ENCODE assay signal across 9 mouse cellular contexts in the genomic region with DNA sequence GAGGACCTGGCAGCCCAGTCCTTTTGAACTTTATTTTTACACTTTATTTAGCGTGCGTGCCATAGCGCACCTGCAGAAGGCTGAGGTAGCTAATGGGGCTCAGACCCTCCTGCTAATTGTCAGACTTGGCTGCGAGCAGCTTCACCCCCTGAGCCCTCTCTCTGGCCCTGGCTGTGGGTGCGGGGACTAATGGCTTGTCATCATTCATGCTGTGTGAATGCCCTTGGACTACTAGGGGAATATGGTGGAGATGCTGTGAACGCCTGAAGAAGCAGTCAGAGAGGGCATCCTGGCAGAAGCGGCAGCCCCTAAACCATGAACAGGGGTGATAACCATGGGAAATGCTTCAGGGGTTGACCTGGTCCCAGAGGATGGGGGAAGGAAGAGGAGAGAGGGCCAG.
DNase-seq lines count a peak whose midpoint lies in the region; ATAC-seq lines count a peak whose summit lies in the region.
"Had no signal": no experiment of that assay in that cellular context is flagged by ENCODE, and none has a peak within 500 bp of the region (broad histone marks: within the 10 kb centered on the region; RNA-seq: fewer than 3 reads in every experiment).

No protein-coding gene starts in this region.

- no peak overlapping the region for H3K27ac ChIP-seq in heart, embryonic 11.5 days (ENCODE audit: low read depth, low read length)
- H3K27ac ChIP-seq in liver, embryonic 12.5 days = 0 out of 2 replicates have a peak overlapping the region, but pooled peaks have one; percentile 25
- H3K27ac ChIP-seq in liver, embryonic 11.5 days (ENCODE audit: low read depth, low read length) = no peak overlapping the region
- H3K27ac ChIP-seq in embryonic facial prominence, embryonic 13.5 days = 0 out of 2 replicates have a peak overlapping the region, but pooled peaks have one; percentile 81
- H3K27ac ChIP-seq in limb, embryonic 13.5 days = peak overlapping the region; percentile 78; the same call in 1 of the 2 replicates

- no peak overlapping the region for H3K4me2 ChIP-seq in heart, embryonic 11.5 days
- no peak overlapping the region for H3K4me2 ChIP-seq in liver, embryonic 12.5 days
- no peak overlapping the region for H3K4me2 ChIP-seq in liver, embryonic 11.5 days
- no peak overlapping the region for H3K4me2 ChIP-seq in embryonic facial prominence, embryonic 13.5 days
- H3K4me2 ChIP-seq in limb, embryonic 13.5 days (replicated peaks) = no peak overlapping the region

- peaks cover 90% of the 10 kb centered on the region for H3K4me1 ChIP-seq in heart, embryonic 11.5 days (ENCODE audit: control insufficient read depth, insufficient read depth, low read length)
- peaks cover 88% of the 10 kb centered on the region for H3K4me1 ChIP-seq in liver, embryonic 12.5 days
- H3K4me1 ChIP-seq in liver, embryonic 11.5 days (replicated peaks; ENCODE audit: control insufficient read depth, insufficient read depth, low read length) = peaks cover 68% of the 10 kb centered on the region
- peaks cover 96% of the 10 kb centered on the region for H3K4me1 ChIP-seq in embryonic facial prominence, embryonic 13.5 days
- peaks cover 94% of the 10 kb centered on the region for H3K4me1 ChIP-seq in limb, embryonic 13.5 days

- 0 out of 2 replicates have a peak overlapping the region, but pooled peaks have one; percentile 12 for H3K9ac ChIP-seq in heart, embryonic 11.5 days (ENCODE audit: low read depth, low read length)
- no peak overlapping the region for H3K9ac ChIP-seq in liver, embryonic 12.5 days
- H3K9ac ChIP-seq in liver, embryonic 11.5 days (ENCODE audit: low read depth, low read length) = no peak overlapping the region
- no peak overlapping the region for H3K9ac ChIP-seq in embryonic facial prominence, embryonic 13.5 days
- H3K9ac ChIP-seq in limb, embryonic 13.5 days = 0 out of 2 replicates have a peak overlapping the region, but pooled peaks have one; percentile 35

- H3K4me3 ChIP-seq in heart, embryonic 11.5 days (ENCODE audit: low read depth, low read length) = no peak overlapping the region
- no peak overlapping the region for H3K4me3 ChIP-seq in liver, embryonic 12.5 days
- H3K4me3 ChIP-seq in liver, embryonic 11.5 days (ENCODE audit: low read depth, low read length) = no peak overlapping the region
- H3K4me3 ChIP-seq in embryonic facial prominence, embryonic 13.5 days = no peak overlapping the region
- no peak overlapping the region for H3K4me3 ChIP-seq in limb, embryonic 13.5 days

- H3K36me3 ChIP-seq in heart, embryonic 11.5 days (ENCODE audit: control insufficient read depth, insufficient read depth, low read length) = no peaks in the 10 kb centered on the region
- no peaks in the 10 kb centered on the region for H3K36me3 ChIP-seq in liver, embryonic 12.5 days
- H3K36me3 ChIP-seq in liver, embryonic 11.5 days (ENCODE audit: control insufficient read depth, insufficient read depth, low read length) = no peaks in the 10 kb centered on the region
- 0 out of 2 replicates have a peak, but pooled peaks cover 3% of the 10 kb centered on the region for H3K36me3 ChIP-seq in embryonic facial prominence, embryonic 13.5 days
- H3K36me3 ChIP-seq in limb, embryonic 13.5 days = no peaks in the 10 kb centered on the region; the same call in 1 of the 2 replicates

- H3K27me3 ChIP-seq in heart, embryonic 11.5 days (ENCODE audit: control insufficient read depth, insufficient read depth, low read length) = no peaks in the 10 kb centered on the region
- H3K27me3 ChIP-seq in liver, embryonic 12.5 days (replicated peaks) = 0 out of 2 replicates have a peak, but pooled peaks cover 4% of the 10 kb centered on the region
- no peaks in the 10 kb centered on the region for H3K27me3 ChIP-seq in liver, embryonic 11.5 days (replicated peaks; ENCODE audit: control insufficient read depth, insufficient read depth, low read length)
- H3K27me3 ChIP-seq in embryonic facial prominence, embryonic 13.5 days = no peaks in the 10 kb centered on the region
- H3K27me3 ChIP-seq in limb, embryonic 13.5 days = no peaks in the 10 kb centered on the region

- no peak for ATAC-seq in heart, embryonic 11.5 days (replicated peaks; ENCODE audit: insufficient number of reproducible peaks, low FRiP score, low TSS enrichment)
- no peak for ATAC-seq in liver, embryonic 12.5 days
- no peak for ATAC-seq in liver, embryonic 11.5 days (replicated peaks; ENCODE audit: low FRiP score)
- no peak for ATAC-seq in embryonic facial prominence, embryonic 13.5 days (ENCODE audit: insufficient number of reproducible peaks, insufficient read depth, low FRiP score, low TSS enrichment, low read depth)
- ATAC-seq in limb, embryonic 13.5 days (ENCODE audit: low FRiP score, low read depth) = no peak
- no peak for ATAC-seq in cerebellum, adult (ENCODE audit: insufficient number of reproducible peaks, low FRiP score, low TSS enrichment)

- WGBS in heart, embryonic 11.5 days (ENCODE audit: insufficient replicate concordance) = 78% methylated on average over 7 of the region's 7 CpGs
- WGBS in liver, embryonic 12.5 days (ENCODE audit: insufficient replicate concordance) = 75% methylated on average over 7 of the region's 7 CpGs
- 87% methylated on average over 7 of the region's 7 CpGs for WGBS in liver, embryonic 11.5 days
- whole genome bisulfite sequencing in embryonic facial prominence, embryonic 13.5 days = 92% methylated on average over 7 of the region's 7 CpGs
- 71% methylated on average over 7 of the region's 7 CpGs for WGBS in limb, embryonic 13.5 days

- no peaks in the 10 kb centered on the region for H3K9me3 ChIP-seq in heart, embryonic 11.5 days (replicated peaks; ENCODE audit: control insufficient read depth, low read length)
- H3K9me3 ChIP-seq in liver, embryonic 12.5 days (replicated peaks) = no peaks in the 10 kb centered on the region
- H3K9me3 ChIP-seq in liver, embryonic 11.5 days (ENCODE audit: control insufficient read depth, low read length) = no peaks in the 10 kb centered on the region
- H3K9me3 ChIP-seq in embryonic facial prominence, embryonic 13.5 days = no peaks in the 10 kb centered on the region
- H3K9me3 ChIP-seq in limb, embryonic 13.5 days = no peaks in the 10 kb centered on the region

- intact Hi-C loops in heart, postnatal 36 days (cut with DNase I) = loop anchor here (1.0 to 5.0 kb wide), 3 partner anchors 49 to 236 kb away; no protein-coding TSS in a partner anchor
- intact Hi-C loops in left cerebral cortex, postnatal 10 days (cut with DNase I) = loop anchor here (5.0 kb wide), 1 partner anchor 44 kb away; no protein-coding TSS in a partner anchor

- no peak for DNase-seq in heart, postnatal 36 days
- no peak for DNase-seq in liver, embryonic 11.5 days (ENCODE audit: low spot score)
- DNase-seq in left cerebral cortex, postnatal 10 days (ENCODE audit: extremely low spot score in 1 of 2, low spot score in 2 of 2) = no peak
- DNase-seq: cerebellum, postnatal 25 days had no signal

Comparison
In these comparisons a context has a peak if more than half of its experiments do, and no peak if none do; other contexts are left out.
1. H3K27ac ChIP-seq: peak in liver, embryonic 12.5 days (single experiment), embryonic facial prominence, embryonic 13.5 days (single experiment) and limb, embryonic 13.5 days (single experiment); none in heart, embryonic 11.5 days (single experiment) and liver, embryonic 11.5 days (single experiment).
2. H3K9ac ChIP-seq: peak in heart, embryonic 11.5 days (single experiment) and limb, embryonic 13.5 days (single experiment); none in liver, embryonic 12.5 days (single experiment), liver, embryonic 11.5 days (single experiment) and embryonic facial prominence, embryonic 13.5 days (single experiment).